Mouse (Mus musculus) liver, postnatal 0 days (tissue): ENCODE measurements at regions not wholly inside any gene's neighbourhood (a gene's known extent, or its start where the extent isn't known, plus 50 kb on each side); places are given as distances from the start of the nearest gene placed in this dataset.
A peak's percentile ranks its signal among the peaks of the same experiment; 100 is the strongest.

Experiments
- ATAC-seq: fragments of 200-750 bp; cut with Nextera tagmentation; 2 replicates; pipeline ENCODE4 v1.8.0; 2017; ENCODE audit warnings: mild to moderate bottlenecking, moderate library complexity
- DNase-seq: peaks from one replicate; pipeline ENCODE4 v3.0.0-alpha.2; 2016
- H3K27ac ChIP-seq: fragments of 300-500 bp; sonication (generic); 2 replicates; pipeline ENCODE4 v1.5.1; 2014; ENCODE audit warnings: antibody characterized with exemption, moderate library complexity, mild to moderate bottlenecking, low read depth
- H3K27me3 ChIP-seq: fragments of 300-500 bp; sonication (generic); 2 replicates; pipeline ENCODE4 v1.6.1; 2014; ENCODE audit warnings: low read length, control low read depth, mixed read lengths; ENCODE audit not compliant: insufficient read depth
- H3K36me3 ChIP-seq: fragments of 300-500 bp; sonication (generic); replicated peaks from 2 replicates; pipeline ENCODE4 v1.6.1; 2014; ENCODE audit warnings: mild to moderate bottlenecking, control low read depth, low read length, moderate library complexity, mixed read lengths; ENCODE audit not compliant: insufficient read depth
- H3K4me1 ChIP-seq: fragments of 300-500 bp; sonication (generic); 2 replicates; pipeline ENCODE4 v1.6.1; 2014; ENCODE audit warnings: antibody characterized with exemption, mild to moderate bottlenecking, control low read depth; ENCODE audit not compliant: insufficient read depth
- H3K4me2 ChIP-seq: fragments of 300-500 bp; sonication (generic); 2 replicates; pipeline ENCODE4 v1.6.1; 2014; ENCODE audit warnings: low read depth, mild to moderate bottlenecking, low read length, moderate library complexity, mixed read lengths
- H3K4me3 ChIP-seq: fragments of 300-500 bp; sonication (generic); 2 replicates; pipeline ENCODE4 v1.5.1; 2014; ENCODE audit warnings: low read depth, low read length
- H3K9ac ChIP-seq: fragments of 300-500 bp; sonication (generic); replicated peaks from 2 replicates; pipeline ENCODE4 v1.6.1; 2014; ENCODE audit warnings: mild to moderate bottlenecking, moderate library complexity
- H3K9me3 ChIP-seq: fragments of 300-500 bp; sonication (generic); 2 replicates; pipeline ENCODE4 v1.6.1; 2016; ENCODE audit warnings: mild to moderate bottlenecking, control low read depth, low read length, mixed read lengths
- CTCF ChIP-seq: sonication (generic); IDR thresholded peaks from 2 replicates; pipeline ENCODE4 v1.5.1; 2016; ENCODE audit warnings: antibody characterized with exemption, low read depth
- EP300 ChIP-seq: IDR thresholded peaks from 2 replicates; pipeline ENCODE4 v1.6.1; 2016; ENCODE audit warnings: antibody characterized with exemption, low read depth, mild to moderate bottlenecking
- WGBS: fragments of 180-500 bp; shearing (Covaris S2); extraction: QIAGEN DNeasy Blood & Tissue Kit; methylation state at CpG from one replicate; pipeline ENCODE4 v1.1.7; 2014; ENCODE audit not compliant: insufficient replicate concordance; 5-methylcytosine and 5-hydroxymethylcytosine counted together

DNA sequence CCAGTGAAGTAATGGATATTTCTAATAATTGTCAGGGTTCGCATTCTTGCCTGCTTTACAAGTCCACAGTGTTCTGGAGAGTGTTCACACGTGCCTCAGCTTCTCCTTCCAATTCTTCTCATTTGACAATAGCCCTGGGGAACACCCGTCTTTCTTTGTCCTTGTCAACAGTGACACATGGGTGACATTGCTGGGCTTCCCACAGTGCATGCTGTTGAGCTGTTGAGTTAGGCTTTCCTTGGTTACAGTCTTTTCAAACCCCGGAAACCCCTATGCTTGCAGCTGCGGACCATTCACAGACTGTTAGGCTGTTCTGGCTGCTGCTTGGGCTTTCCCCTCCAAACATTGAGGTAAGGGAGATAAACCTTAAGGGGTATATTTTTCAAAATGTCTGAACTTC lies 450.0 kb downstream of the Fgf9 start:
- ATAC-seq (no peak), DNase-seq (no peak)
- Histone ChIP-seq H3K9ac (no peak overlapping the region), H3K4me2 (no peak overlapping the region), H3K36me3 (no peaks in the 10 kb centered on the region), H3K9me3 (no peaks in the 10 kb centered on the region), H3K27me3 (no peaks in the 10 kb centered on the region), H3K27ac (no peak overlapping the region), H3K4me1 (no peaks in the 10 kb centered on the region), H3K4me3 (no peak overlapping the region)
- 68% methylated on average over 5 of the region's 5 CpGs for WGBS
- TF ChIP-seq EP300 = no peak
- TF ChIP-seq CTCF = no peak

DNA sequence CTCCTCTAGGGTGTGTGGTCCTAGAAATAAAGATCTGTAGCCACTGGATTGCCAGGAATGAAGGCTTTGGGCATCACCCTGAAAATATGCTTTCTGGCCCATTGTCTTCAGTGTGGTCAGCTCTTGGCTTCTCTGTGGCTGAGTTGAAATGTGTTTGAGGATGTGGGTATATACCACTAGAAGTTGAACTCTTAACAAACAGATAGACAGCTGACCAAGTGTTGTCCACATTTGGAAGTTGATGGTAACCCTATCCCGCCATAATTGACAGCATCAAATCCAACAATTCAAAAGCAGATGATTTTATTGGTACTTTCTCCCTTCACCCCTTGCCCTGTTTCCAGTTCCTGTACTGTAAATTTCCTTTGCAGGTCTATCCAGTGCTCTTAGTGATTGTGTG lies 448.7 kb downstream of the Fgf9 start:
- no peak for ATAC-seq
- H3K4me2 ChIP-seq = no peak overlapping the region
- no peak overlapping the region for H3K4me3 ChIP-seq
- no peak overlapping the region for H3K9ac ChIP-seq
- no peaks in the 10 kb centered on the region for H3K9me3 ChIP-seq
- H3K4me1 ChIP-seq = no peaks in the 10 kb centered on the region
- H3K27ac ChIP-seq = no peak overlapping the region
- TF ChIP-seq EP300 = no peak
- TF ChIP-seq CTCF = no peak
- 75% methylated on average over 1 of the region's 1 CpGs for WGBS
- H3K27me3 ChIP-seq = no peaks in the 10 kb centered on the region
- H3K36me3 ChIP-seq = no peaks in the 10 kb centered on the region
- DNase-seq = no peak

DNA sequence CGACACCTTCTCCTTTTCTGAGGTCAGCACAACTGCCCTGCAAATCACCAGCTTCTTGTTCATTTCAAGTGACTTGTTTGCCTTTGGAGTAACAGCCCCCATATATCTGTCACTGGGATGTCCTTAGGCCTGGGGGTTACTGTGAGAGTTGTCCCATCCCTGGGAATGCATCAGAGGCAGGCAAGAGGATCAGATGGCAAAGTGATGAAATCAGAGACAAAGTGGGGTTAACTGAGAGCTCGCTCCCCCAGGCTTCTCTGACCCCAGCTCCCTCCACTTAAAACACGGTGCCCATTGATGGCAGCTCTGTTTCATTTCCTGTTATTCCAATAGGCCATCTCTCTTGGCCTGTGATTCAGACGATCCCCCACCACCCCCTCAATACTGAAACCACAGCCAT lies 446.2 kb downstream of the Fgf9 start:
- Histone ChIP-seq H3K27me3 (no peaks in the 10 kb centered on the region), H3K36me3 (no peaks in the 10 kb centered on the region), H3K4me2 (no peak overlapping the region), H3K4me3 (no peak overlapping the region), H3K9ac (no peak overlapping the region), H3K9me3 (no peaks in the 10 kb centered on the region), H3K4me1 (no peaks in the 10 kb centered on the region), H3K27ac (no peak overlapping the region)
- 32% methylated on average over 4 of the region's 4 CpGs for WGBS
- TF ChIP-seq CTCF (no peak), EP300 (no peak)
- ATAC-seq (no peak), DNase-seq (no peak)

DNA sequence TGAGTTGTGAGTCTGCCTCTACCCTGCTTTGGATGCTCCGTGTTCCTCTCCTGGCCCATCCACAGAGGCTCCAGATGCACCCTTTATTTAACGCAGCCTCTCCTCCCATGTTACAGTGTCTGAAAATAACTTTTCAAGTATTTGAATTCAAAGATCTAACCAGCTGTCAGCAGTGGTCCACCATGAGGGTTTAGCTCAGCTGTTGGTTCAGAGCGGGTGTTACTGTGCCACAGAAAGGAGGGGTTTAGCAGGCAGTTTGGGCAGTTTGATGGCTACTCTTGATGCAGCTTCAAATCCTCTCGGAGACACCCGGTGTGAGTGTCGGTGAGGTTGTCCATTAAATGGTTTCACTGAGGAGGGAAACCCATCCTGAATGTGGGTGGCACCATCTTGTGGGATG lies 441.8 kb downstream of the Fgf9 start:
- Histone ChIP-seq H3K4me2 (no peak overlapping the region), H3K9me3 (no peaks in the 10 kb centered on the region), H3K27me3 (no peaks in the 10 kb centered on the region), H3K36me3 (no peaks in the 10 kb centered on the region), H3K27ac (no peak overlapping the region), H3K4me3 (no peak overlapping the region), H3K9ac (no peak overlapping the region), H3K4me1 (no peaks in the 10 kb centered on the region)
- 80% methylated on average over 6 of the region's 6 CpGs for WGBS
- TF ChIP-seq EP300 (no peak), CTCF (no peak)
- DNase-seq (no peak), ATAC-seq (no peak)

DNA sequence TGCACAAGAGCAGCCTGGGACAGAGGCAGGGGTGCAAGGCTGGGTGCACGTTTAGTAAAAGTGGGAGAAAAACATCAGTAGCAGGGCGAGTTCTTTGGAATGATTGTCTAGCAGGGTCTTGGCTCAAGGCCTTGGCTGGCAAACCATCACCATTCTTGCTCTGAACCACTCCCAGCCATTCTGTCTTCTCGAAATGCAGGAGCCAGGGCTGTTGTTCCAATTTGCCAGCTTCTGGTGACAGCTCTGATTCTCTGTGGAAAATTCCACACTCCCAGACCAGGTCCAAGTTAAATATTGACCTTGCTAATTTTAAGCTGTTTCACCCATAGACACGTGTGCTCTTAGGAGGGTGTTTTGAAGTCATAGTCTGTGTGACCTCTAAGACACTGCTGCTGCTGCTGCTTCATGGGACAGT lies 441.2 kb downstream of the Fgf9 start:
- ATAC-seq (no peak), DNase-seq (no peak)
- Histone ChIP-seq H3K4me1 (no peaks in the 10 kb centered on the region), H3K36me3 (no peaks in the 10 kb centered on the region), H3K27ac (no peak overlapping the region), H3K9me3 (no peaks in the 10 kb centered on the region), H3K27me3 (no peaks in the 10 kb centered on the region), H3K4me3 (no peak overlapping the region), H3K9ac (no peak overlapping the region), H3K4me2 (no peak overlapping the region)
- TF ChIP-seq EP300 (no peak), CTCF (no peak)
- WGBS = 46% methylated on average over 4 of the region's 4 CpGs

DNA sequence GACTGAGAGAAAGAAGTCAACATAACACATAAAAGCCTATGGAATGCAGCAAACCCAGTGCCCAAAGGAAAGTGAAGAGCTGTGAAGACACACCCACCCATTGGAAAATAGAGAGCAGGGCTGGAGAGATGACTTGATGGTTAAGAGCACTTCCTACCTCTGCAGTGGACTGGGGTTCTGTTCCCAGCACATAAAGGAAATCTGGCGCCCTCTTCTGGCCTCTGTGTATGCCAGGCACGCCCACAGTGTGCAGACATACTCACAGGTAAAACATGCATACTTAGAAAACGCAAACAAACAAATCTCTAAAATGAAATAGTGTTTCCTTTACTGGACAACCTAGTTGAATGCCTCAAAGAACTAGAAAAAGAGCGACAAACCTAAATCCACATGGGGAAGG lies 440.4 kb downstream of the Fgf9 start:
- Histone ChIP-seq H3K36me3 (no peaks in the 10 kb centered on the region), H3K27me3 (no peaks in the 10 kb centered on the region), H3K4me2 (no peak overlapping the region), H3K4me1 (no peaks in the 10 kb centered on the region), H3K4me3 (no peak overlapping the region), H3K27ac (no peak overlapping the region), H3K9me3 (no peaks in the 10 kb centered on the region), H3K9ac (no peak overlapping the region)
- DNase-seq = no peak
- 67% methylated on average over 4 of the region's 4 CpGs for WGBS
- TF ChIP-seq EP300 = no peak
- TF ChIP-seq CTCF = peak; percentile 25; the same call in 1 of the 2 replicates
- no peak for ATAC-seq

DNA sequence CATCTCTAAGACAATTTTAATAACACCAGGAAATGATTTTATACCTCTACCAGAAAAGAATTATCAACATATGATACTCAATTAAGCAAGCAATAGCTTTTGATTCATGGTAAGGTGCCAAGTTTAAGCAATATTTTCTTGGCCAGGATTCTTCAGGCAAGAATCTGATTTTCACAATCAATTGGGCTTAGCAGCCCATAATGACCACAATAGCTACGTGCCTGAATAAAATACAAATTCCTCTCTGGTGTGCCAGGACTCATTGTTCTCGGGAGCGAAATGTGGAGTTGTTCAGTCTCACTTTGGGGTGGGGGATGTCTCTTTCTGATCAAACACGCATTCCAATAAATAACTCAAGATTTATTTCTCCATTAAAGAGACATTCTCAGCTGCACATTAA lies 438.8 kb downstream of the Fgf9 start:
- no peak overlapping the region for H3K27ac ChIP-seq
- DNase-seq = no peak
- no peaks in the 10 kb centered on the region for H3K9me3 ChIP-seq
- H3K9ac ChIP-seq = no peak overlapping the region
- WGBS = 84% methylated on average over 4 of the region's 4 CpGs
- no peaks in the 10 kb centered on the region for H3K4me1 ChIP-seq
- no peak for ATAC-seq
- H3K4me3 ChIP-seq = no peak overlapping the region
- H3K36me3 ChIP-seq = no peaks in the 10 kb centered on the region
- no peak overlapping the region for H3K4me2 ChIP-seq
- H3K27me3 ChIP-seq = no peaks in the 10 kb centered on the region
- TF ChIP-seq CTCF = no peak
- no peak for TF ChIP-seq EP300
